Comparison of ENCODE assay signal across 28 mouse cellular contexts in genomic region chr6:55245680-55246079, GRCm38 (mm10). TPM values are rescaled to one million over a fixed set of nuclear protein-coding genes. Genes with fewer than 3 reads are reported as not detected.
DNase-seq lines count a peak whose midpoint lies in the region; ATAC-seq and TF ChIP-seq lines count a peak whose summit lies in the region.
"Had no signal": no experiment of that assay in that cellular context is flagged by ENCODE, and none has a peak within 500 bp of the region (broad histone marks: within the 10 kb centered on the region; RNA-seq: fewer than 3 reads in every experiment).

No protein-coding gene starts in this region.

- DNase-seq in gastrocnemius, adult 2 months, result peak; percentile 50
- DNase-seq in gastrocnemius, postnatal 14 days, result no peak
- DNase-seq in lung, postnatal 0 days (ENCODE audit: low spot score), result no peak
- DNase-seq in lung, adult 18-20 months, result no peak
- DNase-seq in heart, postnatal 25 days (ENCODE audit: low spot score), result peak; percentile 70
- no peak for DNase-seq in embryonic facial prominence, embryonic 10.5 days (ENCODE audit: low spot score)
- DNase-seq: adrenal gland, postnatal 25 days; cerebellum, adult 18-20 months; cerebellum, postnatal 25 days; kidney, adult 8-10 months; layer of hippocampus, adult 9-11 months; liver, embryonic 13.5 days; lung, adult 2 months; lung, postnatal 14 days; midbrain, embryonic 14.5 days had no signal

- intact Hi-C loops in gastrocnemius, adult 2 months (cut with DNase I), result loop anchor here (5.0 kb wide), 1 partner anchor 47 kb away; no protein-coding TSS in a partner anchor
- intact Hi-C loops in gastrocnemius, postnatal 14 days (cut with DNase I; ENCODE audit: low total_unique reads), result no loop called here
- intact Hi-C loops in heart, postnatal 25 days (cut with DNase I), result loop anchor here (1.0 to 2.0 kb wide), 3 partner anchors 49 to 111 kb away; no protein-coding TSS in a partner anchor

- H3K27me3 ChIP-seq in lung, postnatal 0 days (replicated peaks; ENCODE audit: insufficient read depth, low read length), result no peaks in the 10 kb centered on the region
- no peaks in the 10 kb centered on the region for H3K27me3 ChIP-seq in embryonic facial prominence, embryonic 10.5 days (replicated peaks; ENCODE audit: low read depth, poor library complexity, severe bottlenecking)
- H3K27me3 ChIP-seq: embryonic facial prominence, embryonic 12.5 days; heart, embryonic 15.5 days; hindbrain, embryonic 13.5 days; limb, embryonic 15.5 days; liver, embryonic 13.5 days; Patski; stomach, embryonic 15.5 days had no signal

- peak overlapping the region; percentile 85 for H3K27ac ChIP-seq in gastrocnemius, adult 2 months
- no peak overlapping the region for H3K27ac ChIP-seq in lung, postnatal 0 days (ENCODE audit: low read length)
- H3K27ac ChIP-seq in embryonic facial prominence, embryonic 10.5 days (replicated peaks), result no peak overlapping the region
- H3K27ac ChIP-seq: embryonic facial prominence, embryonic 12.5 days; forebrain, embryonic 10.5 days; heart, embryonic 15.5 days; hindbrain, embryonic 13.5 days; kidney, postnatal 0 days; limb, embryonic 10.5 days; limb, embryonic 15.5 days; liver, embryonic 13.5 days; stomach, embryonic 15.5 days had no signal

- no peak for ATAC-seq in lung, postnatal 0 days
- no peak for ATAC-seq in erythroid progenitor cell, adult 5-6 weeks (replicated peaks; ENCODE audit: low FRiP score, poor library complexity, severe bottlenecking)
- ATAC-seq: forebrain, embryonic 16.5 days; intestine, embryonic 16.5 days; Patski had no signal

- no peak for TF ChIP-seq CTCF in gastrocnemius, adult 2 months (IDR thresholded peaks at IDR 0.05)
- no peak for TF ChIP-seq CTCF in lung, postnatal 0 days (IDR thresholded peaks at IDR 0.05)

- no peaks in the 10 kb centered on the region for H3K9me3 ChIP-seq in lung, postnatal 0 days (ENCODE audit: low read length)
- H3K9me3 ChIP-seq in embryonic facial prominence, embryonic 10.5 days, result 0 out of 2 replicates have a peak, but pooled peaks cover 2% of the 10 kb centered on the region
- H3K9me3 ChIP-seq: embryonic facial prominence, embryonic 12.5 days; forebrain, embryonic 10.5 days; heart, embryonic 15.5 days; hindbrain, embryonic 13.5 days; limb, embryonic 10.5 days; limb, embryonic 15.5 days; liver, embryonic 13.5 days; stomach, embryonic 15.5 days had no signal

- H3K9ac ChIP-seq in lung, postnatal 0 days (replicated peaks; ENCODE audit: low read depth), result no peak overlapping the region
- H3K9ac ChIP-seq: embryonic facial prominence, embryonic 12.5 days; heart, embryonic 15.5 days; hindbrain, embryonic 13.5 days; limb, embryonic 15.5 days; liver, embryonic 13.5 days; stomach, embryonic 15.5 days had no signal

- H3K4me1 ChIP-seq in lung, postnatal 0 days (ENCODE audit: insufficient read depth, low read depth, low read length), result peaks cover 6% of the 10 kb centered on the region; the same call in 1 of the 2 replicates
- H3K4me1 ChIP-seq in embryonic facial prominence, embryonic 10.5 days, result peaks cover 7% of the 10 kb centered on the region; the same call in 1 of the 2 replicates
- H3K4me1 ChIP-seq: forebrain, embryonic 10.5 days; hindbrain, embryonic 13.5 days; limb, embryonic 10.5 days; stomach, embryonic 15.5 days had no signal

- H3K4me2 ChIP-seq in lung, postnatal 0 days (replicated peaks; ENCODE audit: low read depth, low read length), result no peak overlapping the region
- H3K4me2 ChIP-seq: embryonic facial prominence, embryonic 12.5 days; heart, embryonic 15.5 days; hindbrain, embryonic 13.5 days; limb, embryonic 15.5 days; liver, embryonic 13.5 days; stomach, embryonic 15.5 days had no signal

- peak; percentile 38; the same call in 1 of the 2 replicates for TF ChIP-seq EP300 in lung, postnatal 0 days (IDR thresholded peaks at IDR 0.05)

- WGBS in lung, postnatal 0 days, result 61% methylated on average over 8 of the region's 8 CpGs
- WGBS in embryonic facial prominence, embryonic 10.5 days, result 90% methylated on average over 8 of the region's 8 CpGs

- H3K36me3 ChIP-seq in lung, postnatal 0 days (ENCODE audit: insufficient read depth, low read length), result no peaks in the 10 kb centered on the region
- peaks cover 55% of the 10 kb centered on the region for H3K36me3 ChIP-seq in embryonic facial prominence, embryonic 10.5 days (replicated peaks)
- H3K36me3 ChIP-seq: heart, embryonic 15.5 days; hindbrain, embryonic 13.5 days; liver, embryonic 13.5 days; stomach, embryonic 15.5 days had no signal

- H3K4me3 ChIP-seq in gastrocnemius, adult 2 months, result no peak overlapping the region
- H3K4me3 ChIP-seq in lung, postnatal 0 days (ENCODE audit: low read depth, low read length), result no peak overlapping the region
- H3K4me3 ChIP-seq in embryonic facial prominence, embryonic 10.5 days, result no peak overlapping the region
- H3K4me3 ChIP-seq: embryonic facial prominence, embryonic 12.5 days; forebrain, embryonic 10.5 days; heart, embryonic 15.5 days; hindbrain, embryonic 13.5 days; limb, embryonic 10.5 days; limb, embryonic 15.5 days; liver, embryonic 13.5 days; stomach, embryonic 15.5 days had no signal

RNA-seq across cellular contexts. Expression of gene Mindy4, which starts 42.5 kb away (rescaled TPM):
- total RNA-seq in gastrocnemius, adult 2 months (2021), result 1 to 10 TPM; 2.7 to 3.8 TPM
- 1 to 10 TPM; 2.6 to 3.7 TPM for total RNA-seq in gastrocnemius, postnatal 14 days (2021)
- 14.4 and 15.5 TPM in 2 replicates for polyA plus RNA-seq in lung, postnatal 0 days (2015; fragmentation: Nextera tagmentation; extraction: Ambion mirVana)
- 1 to 10 TPM; 4.1 to 4.4 TPM for total RNA-seq in heart, postnatal 25 days (2021)
- total RNA-seq in erythroid progenitor cell, adult 5-6 weeks (2015; ENCODE audit: low replicate concordance), result 2.5 TPM in 1 of 2 replicates, not detected in the other
- total RNA-seq in erythroid progenitor cell, adult 5-6 weeks (2017; ENCODE audit: low replicate concordance), result 0.26 TPM in 1 of 2 replicates, not detected in the other
- 18.7 and 24.0 TPM in 2 replicates for polyA plus RNA-seq in embryonic facial prominence, embryonic 10.5 days (2016; fragmentation: Nextera tagmentation; extraction: Ambion mirVana)
- total RNA-seq: monocyte, adult 5-6 weeks had no signal

Comparison
In these comparisons a context has a peak if more than half of its experiments do, and no peak if none do; other contexts are left out.
1. DNase-seq: peak in gastrocnemius, adult 2 months (single experiment) and heart, postnatal 25 days (single experiment); none in gastrocnemius, postnatal 14 days (single experiment), lung, postnatal 0 days (single experiment), lung, adult 18-20 months (0 of 2) and embryonic facial prominence, embryonic 10.5 days (single experiment).